Mouse (Mus musculus) C2C12 (cell line): ENCODE data around the gene Zfp618. TPM values are rescaled to one million over a fixed set of nuclear protein-coding genes. Genes with fewer than 3 reads are reported as not detected.

Experiments
- H3K27me3 ChIP-seq: one replicate; pipeline ENCODE4 v1.6.1; 2011; ENCODE audit not compliant: control insufficient read depth, insufficient read depth, insufficient read length
- H3K36me3 ChIP-seq: one replicate; pipeline ENCODE4 v1.6.1; 2011; ENCODE audit not compliant: control insufficient read depth, insufficient read depth
- H3K4me3 ChIP-seq: one replicate; pipeline ENCODE4 v1.5.1; 2011; ENCODE audit warnings: mild to moderate bottlenecking, control low read depth; ENCODE audit not compliant: poor library complexity, insufficient read depth, severe bottlenecking
- H3K79me2 ChIP-seq: one replicate; pipeline ENCODE4 v1.6.1; 2011; ENCODE audit not compliant: control insufficient read depth, insufficient read depth
- H3K79me3 ChIP-seq: one replicate; pipeline ENCODE4 v1.6.1; 2011; ENCODE audit warnings: low read depth, control low read depth
- H3ac ChIP-seq: one replicate; pipeline ENCODE3; 2011; ENCODE audit warnings: low read depth; ENCODE audit not compliant: control insufficient read depth, insufficient read length
- CEBPB ChIP-seq: IDR thresholded peaks from one replicate; pipeline ENCODE4 v1.6.1; 2011; ENCODE audit warnings: low read depth, mild to moderate bottlenecking, control low read depth, moderate library complexity
- CTCF ChIP-seq: IDR thresholded peaks from one replicate; pipeline ENCODE4 v1.5.1; 2011; ENCODE audit not compliant: control insufficient read depth, insufficient read depth, insufficient read length
- FOSL1 ChIP-seq: IDR thresholded peaks from one replicate; pipeline ENCODE4 v1.8.0; 2011; ENCODE audit warnings: mild to moderate bottlenecking, low read length; ENCODE audit not compliant: poor library complexity, insufficient read depth, severe bottlenecking
- MAX ChIP-seq: IDR thresholded peaks from one replicate; pipeline ENCODE4 v1.6.1; 2011; ENCODE audit warnings: mild to moderate bottlenecking, control low read depth
- MYOD1 ChIP-seq: IDR thresholded peaks from one replicate; pipeline ENCODE4 v1.6.1; 2011; ENCODE audit warnings: low read depth; ENCODE audit not compliant: control insufficient read depth, insufficient read length
- MYOG ChIP-seq: IDR thresholded peaks from one replicate; pipeline ENCODE4 v1.6.1; 2011; ENCODE audit not compliant: control insufficient read depth, insufficient read length; ENCODE audit errors: extremely low read depth
- USF1 ChIP-seq: IDR thresholded peaks from one replicate; pipeline ENCODE4 v1.6.1; 2011; ENCODE audit warnings: low read depth, mild to moderate bottlenecking, control low read depth, moderate library complexity
- polyA plus RNA-seq: library from polyadenylated mRNA; unstranded; fragments of >200 nt; fragmentation: generic; extraction: Trizol; gene quantifications from one replicate; pipeline ENCODE4 v1.2.1, GENCODE M21; 2012; ENCODE audit warnings: missing spikeins

The Zfp618 gene
- polyA plus RNA-seq, 1 experiment, result 0.01 TPM

DNA sequence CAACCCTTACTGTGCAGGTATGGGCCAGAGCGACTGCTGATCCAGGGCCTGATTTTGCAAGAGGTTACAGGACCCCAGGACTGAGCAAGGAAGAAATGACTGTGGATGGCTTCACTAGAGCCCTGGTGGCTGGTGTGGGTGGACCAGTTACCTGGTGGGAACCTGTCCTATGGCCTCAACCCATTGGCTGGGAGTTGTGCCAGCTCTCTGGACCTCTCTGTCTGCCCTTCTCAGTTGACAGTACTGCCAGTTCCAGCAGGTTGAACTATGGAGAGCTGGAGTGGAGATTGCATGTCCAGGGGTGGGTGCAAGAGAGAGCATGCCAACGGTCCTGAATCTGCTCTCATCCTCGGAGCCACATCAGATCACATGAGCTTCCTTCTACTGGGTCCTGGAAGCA is 60.9 kb downstream of the Zfp618 start:
- Histone ChIP-seq H3K79me3 (no peaks in the 10 kb centered on the region), H3ac (no peak overlapping the region), H3K4me3 (no peak overlapping the region), H3K79me2 (no peaks in the 10 kb centered on the region), H3K27me3 (peaks cover 7% of the 10 kb centered on the region), H3K36me3 (no peaks in the 10 kb centered on the region)
- TF ChIP-seq CTCF, result no peak
- no peak for TF ChIP-seq USF1
- TF ChIP-seq MYOG, result no peak
- TF ChIP-seq FOSL1, result no peak
- no peak for TF ChIP-seq CEBPB
- TF ChIP-seq MAX, result no peak
- TF ChIP-seq MYOD1, result no peak

DNA sequence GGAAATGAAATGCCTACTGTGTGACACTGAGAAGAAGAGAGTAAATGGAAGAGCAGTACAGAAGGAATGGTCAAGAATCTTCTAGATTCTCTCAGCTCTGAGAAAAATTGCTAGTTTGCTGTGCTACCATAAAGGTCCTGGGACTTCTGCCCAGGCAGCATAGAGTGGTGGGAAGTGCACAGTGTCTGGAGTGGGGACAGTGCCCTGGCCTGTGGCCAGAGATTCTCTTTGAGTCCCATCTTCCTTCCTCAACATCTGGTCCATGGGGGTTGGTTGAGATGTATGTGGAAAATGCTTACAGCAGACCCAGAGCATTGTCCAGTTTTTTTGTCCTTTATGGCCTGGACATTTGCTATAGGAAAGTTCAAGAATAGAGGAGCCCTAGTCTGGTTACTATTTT is 62.1 kb downstream of the Zfp618 start:
- TF ChIP-seq FOSL1, result no peak
- no peak for TF ChIP-seq CEBPB
- no peak for TF ChIP-seq MYOG
- TF ChIP-seq MYOD1, result no peak
- TF ChIP-seq CTCF, result no peak
- TF ChIP-seq MAX, result no peak
- TF ChIP-seq USF1, result no peak

DNA sequence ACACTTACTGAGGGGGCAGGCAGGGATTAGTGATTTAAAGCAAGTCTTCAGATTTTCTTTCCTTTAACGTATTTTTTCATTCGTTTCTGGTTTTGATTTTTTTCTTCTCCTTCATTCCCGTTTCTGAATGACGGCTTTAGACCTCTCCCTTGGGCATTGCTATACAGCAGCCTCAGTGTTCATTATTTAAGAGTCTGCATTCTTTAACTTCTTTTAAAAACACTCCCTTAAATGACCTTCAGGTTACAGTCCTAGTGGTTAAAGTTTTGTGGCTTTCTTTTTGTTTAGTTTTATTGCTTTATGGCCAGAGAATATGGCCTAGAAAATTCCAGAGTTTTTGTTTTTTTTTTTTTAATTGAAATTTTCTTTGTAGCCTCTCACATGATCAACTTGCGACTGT is 64.8 kb downstream of the Zfp618 start:
- Histone ChIP-seq H3K27me3 (peaks cover 7% of the 10 kb centered on the region), H3K79me3 (no peaks in the 10 kb centered on the region), H3K36me3 (no peaks in the 10 kb centered on the region), H3K79me2 (no peaks in the 10 kb centered on the region), H3ac (no peak overlapping the region), H3K4me3 (no peak overlapping the region)
- TF ChIP-seq CTCF (no peak), MYOD1 (no peak), CEBPB (no peak), MAX (no peak), MYOG (no peak)

More for the DNA sequence above, 62.1 kb downstream of the Zfp618 start:
- Histone ChIP-seq H3K79me2 (no peaks in the 10 kb centered on the region), H3K79me3 (no peaks in the 10 kb centered on the region), H3K27me3 (peaks cover 7% of the 10 kb centered on the region), H3ac (no peak overlapping the region), H3K36me3 (no peaks in the 10 kb centered on the region), H3K4me3 (no peak overlapping the region)

DNA sequence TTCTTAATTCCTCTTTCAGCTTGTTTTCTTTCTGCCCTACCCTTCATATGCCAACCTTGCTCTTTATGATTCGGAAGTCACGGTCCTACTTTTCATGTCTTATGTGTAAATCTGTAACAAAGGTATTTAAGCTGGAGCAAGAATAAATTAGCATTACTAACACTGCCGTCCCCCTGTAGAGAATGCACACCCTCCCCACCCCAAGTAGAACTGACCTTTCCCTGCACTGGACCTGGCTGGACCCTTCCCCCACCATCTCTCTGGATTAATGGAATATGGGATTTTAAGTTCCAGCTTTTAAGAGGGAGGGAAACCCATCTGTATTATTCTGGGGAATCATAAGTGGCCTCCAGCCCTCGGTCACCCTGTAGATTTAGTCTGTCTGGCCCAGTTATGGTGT is 65.9 kb downstream of the Zfp618 start:
- H3K4me3 ChIP-seq, result no peak overlapping the region
- H3K27me3 ChIP-seq, result peaks cover 4% of the 10 kb centered on the region
- H3ac ChIP-seq, result no peak overlapping the region

DNA sequence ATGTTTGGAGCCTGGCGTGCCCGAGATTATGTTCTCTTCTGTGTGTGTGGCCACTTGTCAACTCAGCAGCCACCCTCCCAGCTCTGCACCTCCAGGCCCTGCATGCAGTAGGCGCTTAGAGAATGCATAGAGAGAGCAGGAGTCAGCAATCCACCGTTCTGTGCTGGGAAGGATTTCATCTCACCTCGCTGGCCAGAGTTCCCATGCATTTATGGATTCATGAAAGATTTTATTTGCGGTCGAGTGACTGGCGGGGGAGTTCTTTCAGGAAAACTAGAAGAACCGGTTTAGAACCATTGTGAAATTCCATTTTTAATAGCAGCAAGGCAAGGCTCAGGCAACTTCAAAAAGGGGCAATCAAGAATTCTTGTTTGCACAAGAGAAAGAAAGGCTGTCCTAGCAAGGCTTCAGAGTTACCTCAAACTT is 67.2 kb downstream of the Zfp618 start:
- Histone ChIP-seq H3ac (no peak overlapping the region), H3K79me3 (no peaks in the 10 kb centered on the region), H3K4me3 (no peak overlapping the region), H3K36me3 (no peaks in the 10 kb centered on the region), H3K79me2 (no peaks in the 10 kb centered on the region), H3K27me3 (peaks cover 7% of the 10 kb centered on the region)
- TF ChIP-seq MYOD1 (no peak), FOSL1 (no peak), MAX (no peak), MYOG (no peak), CEBPB (no peak), CTCF (no peak), USF1 (no peak)

More for the DNA sequence above, 65.9 kb downstream of the Zfp618 start:
- no peaks in the 10 kb centered on the region for H3K79me3 ChIP-seq
- no peak for TF ChIP-seq CEBPB
- TF ChIP-seq MYOD1, result no peak
- TF ChIP-seq USF1, result no peak
- no peak for TF ChIP-seq MYOG
- TF ChIP-seq CTCF, result no peak
- TF ChIP-seq MAX, result no peak
- TF ChIP-seq FOSL1, result no peak
- H3K79me2 ChIP-seq, result no peaks in the 10 kb centered on the region
- no peaks in the 10 kb centered on the region for H3K36me3 ChIP-seq

DNA sequence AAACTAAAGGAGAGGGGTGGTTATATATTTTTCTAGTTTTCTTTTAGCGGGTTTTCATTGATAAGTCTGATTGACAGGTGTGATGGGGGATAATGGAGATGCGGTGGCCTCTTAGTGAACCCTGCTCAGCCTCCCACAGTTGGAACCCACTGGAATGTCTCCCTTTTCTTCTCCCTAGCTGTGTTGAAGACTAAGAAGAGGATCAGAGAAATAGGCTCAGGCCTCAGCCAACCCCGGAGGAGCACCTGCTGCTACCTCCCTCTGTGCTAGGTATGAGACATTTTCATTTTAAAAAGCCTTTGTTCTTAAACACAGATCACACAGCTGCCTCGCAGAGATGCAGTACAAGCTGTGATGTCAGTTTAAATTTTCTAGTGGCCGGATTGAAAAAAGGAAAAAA is 68.4 kb downstream of the Zfp618 start:
- TF ChIP-seq USF1, result no peak
- TF ChIP-seq FOSL1, result no peak
- no peak for TF ChIP-seq CEBPB
- no peak for TF ChIP-seq MYOD1
- TF ChIP-seq MYOG, result no peak
- no peak for TF ChIP-seq CTCF
- TF ChIP-seq MAX, result no peak
- Histone ChIP-seq H3K36me3 (no peaks in the 10 kb centered on the region), H3K79me2 (no peaks in the 10 kb centered on the region), H3K27me3 (peaks cover 5% of the 10 kb centered on the region), H3K79me3 (no peaks in the 10 kb centered on the region), H3K4me3 (no peak overlapping the region), H3ac (no peak overlapping the region)
